Mouse (Mus musculus) G1E (cell line): ENCODE results near the gene Hp. TPM values are rescaled to one million over a fixed set of nuclear protein-coding genes. Genes with fewer than 3 reads are reported as not detected.

ENCODE experiments used
- ATAC-seq: 2 replicates; pipeline ENCODE4 v1.8.0; 2016; ENCODE audit warnings: mild to moderate bottlenecking; ENCODE audit not compliant: insufficient number of reproducible peaks, poor library complexity, low FRiP score, severe bottlenecking; ENCODE audit errors: extremely low read depth
- DNase-seq: peaks from one replicate; pipeline ENCODE4 v3.0.0; 2012; ENCODE audit warnings: low spot score
- H3K27me3 ChIP-seq: 2 replicates; pipeline ENCODE4 v1.6.1; 2012; ENCODE audit warnings: mild to moderate bottlenecking, low read length, inconsistent platforms; ENCODE audit not compliant: insufficient read depth
- H3K36me3 ChIP-seq: replicated peaks from 2 replicates; pipeline ENCODE3; 2012; ENCODE audit warnings: mild to moderate bottlenecking, inconsistent platforms
- H3K4me1 ChIP-seq: 2 replicates; pipeline ENCODE4 v1.6.1; 2012; ENCODE audit warnings: low read depth, low read length, inconsistent platforms, mixed read lengths; ENCODE audit not compliant: insufficient read depth
- H3K4me3 ChIP-seq: 2 replicates; pipeline ENCODE4 v1.5.1; 2012; ENCODE audit warnings: low read depth, mild to moderate bottlenecking, inconsistent platforms, low read length, moderate library complexity, mixed read lengths
- H3K9me3 ChIP-seq: replicated peaks from 2 replicates; pipeline ENCODE4 v1.6.1; 2012; ENCODE audit warnings: inconsistent platforms
- CTCF ChIP-seq: IDR thresholded peaks from 2 replicates; pipeline ENCODE4 v1.5.1; 2012; ENCODE audit warnings: low read depth, low read length, inconsistent platforms, mixed read lengths
- GATA1 ChIP-seq: IDR thresholded peaks from 2 replicates; pipeline ENCODE4 v1.6.1; 2012; ENCODE audit warnings: borderline replicate concordance, low read length, inconsistent platforms, mixed read lengths
- GATA2 ChIP-seq: IDR thresholded peaks from 2 replicates; pipeline ENCODE4 v1.6.1; 2012; ENCODE audit warnings: low read depth, low read length, inconsistent platforms, borderline replicate concordance
- POLR2AphosphoS5 ChIP-seq: IDR thresholded peaks from 2 replicates; pipeline ENCODE4 v1.6.1; 2012; ENCODE audit warnings: low read depth, low read length, inconsistent platforms; ENCODE audit not compliant: insufficient replicate concordance
- TAL1 ChIP-seq: conservative IDR thresholded peaks from 2 replicates; pipeline ENCODE4 v1.6.1; 2012; ENCODE audit warnings: low read depth, low read length, inconsistent platforms, mixed read lengths
- polyA plus RNA-seq: library from polyadenylated mRNA; stranded (reverse); fragments of >175 nt; gene quantifications from 2 replicates; pipeline ENCODE4 v1.2.3, GENCODE M21; 2012
- total RNA-seq, 2 experiments: library from RNA; stranded (forward) in 1 of 2; stranded (reverse) in 1 of 2; fragments of 200-1000 nt in 1 of 2; fragments of >200 nt in 1 of 2; fragmentation: Nextera tagmentation in 1 of 2; gene quantifications; 2 replicates each; pipeline ENCODE4 v1.2.3; 2014 to 2017

Gene Hp
- not detected in 2 replicates for total RNA-seq (2014; fragmentation: Nextera tagmentation)
- total RNA-seq (2017): not detected in 2 replicates
- polyA plus RNA-seq: 0.24 and 0.28 TPM in 2 replicates

- Histone ChIP-seq H3K4me3 (no peak within 1 kb of the TSS), H3K36me3 (peaks cover 15% of the 10 kb centered on the region), H3K4me1 (no peaks in the 10 kb centered on the region), H3K9me3 (no peaks in the 10 kb centered on the region), H3K27me3 (peaks cover 5% of the 10 kb centered on the region)
- ATAC-seq (no peak), DNase-seq (no peak)
- TF ChIP-seq GATA2 (no peak), CTCF (no peak), GATA1 (no peak), POLR2AphosphoS5 (no peak), TAL1 (no peak)
Measured at GRCm38 (mm10) chr8:109578900-109579301, at the start of gene Hp. Hp (minus strand) TSS chr8:109579172.

GRCm38 (mm10) chr8:109628638-109629037, 49.7 kb upstream of the Hp start:
- Histone ChIP-seq H3K36me3 (peaks cover 94% of the 10 kb centered on the region), H3K27me3 (no peaks in the 10 kb centered on the region), H3K4me3 (no peak overlapping the region), H3K9me3 (no peaks in the 10 kb centered on the region), H3K4me1 (no peaks in the 10 kb centered on the region)
- no peak for TF ChIP-seq POLR2AphosphoS5
- no peak for TF ChIP-seq CTCF
- DNase-seq (no peak), ATAC-seq (no peak)

DNA sequence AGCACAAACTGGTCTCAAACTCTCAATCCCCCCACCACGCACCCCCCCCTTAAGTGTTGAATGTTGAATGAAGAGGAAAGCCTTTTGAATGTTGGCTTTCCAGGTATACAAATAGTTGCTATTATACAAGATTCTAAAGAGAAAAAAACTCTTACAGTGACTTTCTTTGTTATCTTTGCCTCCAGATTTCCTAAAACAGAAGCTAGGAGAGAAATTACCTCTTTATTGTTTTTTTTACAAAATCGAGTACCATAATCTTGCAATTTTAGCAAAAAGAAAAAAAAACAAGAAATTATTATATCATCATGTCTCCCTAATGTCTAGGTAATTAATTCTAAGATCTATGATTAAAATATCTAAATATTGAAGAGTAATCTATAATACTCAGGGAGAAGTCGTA, 36.6 kb upstream of the Hp start:
- Histone ChIP-seq H3K27me3 (no peaks in the 10 kb centered on the region), H3K36me3 (peaks cover 59% of the 10 kb centered on the region), H3K4me1 (peaks cover 33% of the 10 kb centered on the region), H3K9me3 (peaks cover 19% of the 10 kb centered on the region), H3K4me3 (peak overlapping the region; percentile 70; the same call in 1 of the 2 replicates)
- no peak for DNase-seq
- ATAC-seq: no peak
- no peak for TF ChIP-seq CTCF
- TF ChIP-seq GATA1: no peak
- TF ChIP-seq GATA2: no peak
- no peak for TF ChIP-seq POLR2AphosphoS5

GRCm38 (mm10) chr8:109614243-109615210, 35.6 kb upstream of the Hp start, which contains the start of gene Pkd1l3:
Pkd1l3 (plus strand) TSS chr8:109614517.
- H3K4me1 ChIP-seq: peaks cover 43% of the 10 kb centered on the region
- DNase-seq (peak; percentile 62), ATAC-seq (peak; percentile 94)
- peaks cover 16% of the 10 kb centered on the region for H3K9me3 ChIP-seq
- H3K27me3 ChIP-seq: no peaks in the 10 kb centered on the region
- H3K36me3 ChIP-seq: peaks cover 50% of the 10 kb centered on the region
- peak within 1 kb of the TSS; percentile 70 for H3K4me3 ChIP-seq
- TF ChIP-seq GATA1: no peak
- peak; percentile 32; the same call in 1 of the 2 replicates for TF ChIP-seq TAL1

GRCm38 (mm10) chr8:109609153-109609502, 30.2 kb upstream of the Hp start:
- ATAC-seq (no peak), DNase-seq (no peak)
- Histone ChIP-seq H3K36me3 (peaks cover 38% of the 10 kb centered on the region), H3K9me3 (no peaks in the 10 kb centered on the region), H3K4me3 (peak overlapping the region; percentile 75), H3K27me3 (no peaks in the 10 kb centered on the region), H3K4me1 (peaks cover 50% of the 10 kb centered on the region)
- TF ChIP-seq GATA2 (no peak), GATA1 (no peak), POLR2AphosphoS5 (no peak), TAL1 (no peak), CTCF (no peak)

DNA sequence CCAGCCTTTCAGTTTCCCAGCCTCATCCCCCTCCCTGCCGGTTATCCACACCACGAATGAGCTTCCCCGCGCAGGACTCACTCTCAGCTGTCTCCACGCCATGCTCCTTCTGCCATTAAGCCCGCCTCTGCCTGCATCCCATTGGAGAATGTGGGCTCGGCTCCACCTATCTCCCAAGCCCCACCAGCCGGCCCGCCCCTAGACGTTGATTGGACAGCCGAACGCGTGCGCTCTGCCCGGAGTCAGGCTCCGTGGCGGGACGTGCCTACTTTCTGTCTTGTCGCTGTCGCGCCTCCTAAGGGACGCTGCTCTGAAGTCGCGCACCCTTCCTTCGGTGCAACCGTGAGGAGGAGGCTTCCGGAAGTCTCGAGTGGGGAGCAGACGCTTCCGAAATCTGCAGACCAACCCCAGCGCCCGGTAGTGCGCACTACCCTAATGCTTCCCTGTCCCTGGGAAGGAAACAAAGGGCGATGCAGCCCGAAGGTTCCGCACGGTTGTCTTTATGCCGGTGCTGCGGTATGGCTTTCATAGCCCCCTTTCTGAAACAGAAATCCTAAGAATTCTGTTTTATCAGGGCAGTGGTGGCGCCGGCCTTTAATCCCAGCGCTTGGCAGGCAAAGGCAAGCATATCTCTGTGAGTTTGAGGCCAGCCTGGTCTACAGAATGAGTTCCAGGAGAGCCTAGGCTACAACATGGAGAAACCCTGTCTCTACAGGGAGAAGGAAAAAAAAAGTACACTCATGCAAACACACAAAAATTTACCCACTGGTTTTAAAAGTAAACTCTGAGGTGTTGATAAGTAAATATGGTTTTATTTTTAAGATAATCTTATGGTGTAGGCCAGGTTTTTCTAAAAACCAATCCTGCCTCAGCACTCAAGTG, 29.5 kb upstream of the Hp start, which contains the start of gene Dhodh:
Dhodh (minus strand) TSS at position 403 of the 882 bp plus-strand sequence.
- DNase-seq (peak; percentile 97), ATAC-seq (peak; percentile 94)
- H3K4me3 ChIP-seq: peak within 1 kb of the TSS; percentile 75
- H3K36me3 ChIP-seq: peaks cover 45% of the 10 kb centered on the region
- H3K9me3 ChIP-seq: no peaks in the 10 kb centered on the region
- no peak for TF ChIP-seq CTCF
- no peak for TF ChIP-seq GATA2
- TF ChIP-seq GATA1: no peak
- TF ChIP-seq POLR2AphosphoS5: no peak
- TF ChIP-seq TAL1: no peak
- H3K4me1 ChIP-seq: peaks cover 46% of the 10 kb centered on the region
- H3K27me3 ChIP-seq: no peaks in the 10 kb centered on the region
